Mouse (Mus musculus) heart, adult 2 months (tissue): ENCODE data around the gene Sstr3.

Experiments
- CTCF ChIP-seq: fragments of 200-600 bp; IDR thresholded peaks from 2 replicates; pipeline ENCODE4 v1.8.1; 2022; ENCODE audit warnings: antibody characterized with exemption, mild to moderate bottlenecking, moderate library complexity
- EP300 ChIP-seq: fragments of 200-500 bp; IDR thresholded peaks from 2 replicates; pipeline ENCODE4 v1.6.1; 2011; ENCODE audit warnings: low read depth, low read length, control low read depth; ENCODE audit not compliant: insufficient read depth
- POLR2A ChIP-seq: fragments of 200-500 bp; IDR thresholded peaks from 2 replicates; pipeline ENCODE4 v1.6.1; 2011; ENCODE audit warnings: mild to moderate bottlenecking, low read depth, low read length, control low read depth; ENCODE audit not compliant: insufficient read depth

- TF ChIP-seq CTCF (no peak), POLR2A (no peak), EP300 (no peak)
Observed at GRCm38 (mm10) chr15:78557693-78558535, 13.4 kb upstream of the Sstr3 start.
